Mouse (Mus musculus) midbrain, embryonic 15.5 days (tissue): Measurements from ENCODE around the gene Cnbd2. TPM values are rescaled to one million over a fixed set of nuclear protein-coding genes. Genes with fewer than 3 reads are reported as not detected.

Experiments
- ATAC-seq: fragments of 200-750 bp; cut with Nextera tagmentation; replicated peaks from 2 replicates; pipeline ENCODE4 v1.8.0; 2017; ENCODE audit warnings: moderate TSS enrichment
- H3K27ac ChIP-seq: fragments of 300-500 bp; sonication (generic); 2 replicates; pipeline ENCODE4 v1.5.1; 2015; ENCODE audit warnings: mild to moderate bottlenecking, inconsistent platforms
- H3K27me3 ChIP-seq: fragments of 300-500 bp; sonication (generic); replicated peaks from 2 replicates; pipeline ENCODE4 v1.6.1; 2015; ENCODE audit warnings: inconsistent platforms
- H3K36me3 ChIP-seq: fragments of 300-500 bp; sonication (generic); replicated peaks from 2 replicates; pipeline ENCODE4 v1.6.1; 2015; ENCODE audit warnings: inconsistent platforms
- H3K4me1 ChIP-seq: fragments of 300-500 bp; sonication (generic); 2 replicates; pipeline ENCODE4 v1.6.1; 2015; ENCODE audit warnings: inconsistent platforms
- H3K4me2 ChIP-seq: fragments of 300-500 bp; sonication (generic); 2 replicates; pipeline ENCODE4 v1.6.1; 2015; ENCODE audit warnings: inconsistent platforms, mild to moderate bottlenecking, moderate library complexity
- H3K4me3 ChIP-seq: fragments of 300-500 bp; sonication (generic); 2 replicates; pipeline ENCODE4 v1.5.1; 2015; ENCODE audit warnings: mild to moderate bottlenecking, inconsistent platforms
- H3K9ac ChIP-seq: fragments of 300-500 bp; sonication (generic); 2 replicates; pipeline ENCODE4 v1.6.1; 2015; ENCODE audit warnings: mild to moderate bottlenecking, inconsistent platforms
- H3K9me3 ChIP-seq: fragments of 300-500 bp; sonication (generic); 2 replicates; pipeline ENCODE4 v1.6.1; 2016; ENCODE audit warnings: inconsistent platforms
- WGBS: fragments of 180-500 bp; shearing (Covaris S2); methylation state at CpG from one replicate; pipeline ENCODE4 v1.1.7; 2015; ENCODE audit warnings: mixed read lengths; 5-methylcytosine and 5-hydroxymethylcytosine counted together
- microRNA-seq: library from miRNA; unstranded; fragments of <30 nt; microRNA quantifications from one replicate; pipeline ENCODE4, GENCODE M21; 2016
- polyA plus RNA-seq: library from polyadenylated mRNA; unstranded; fragments of >200 nt; fragmentation: Nextera tagmentation; extraction: Ambion mirVana; gene quantifications from 2 replicates; pipeline ENCODE4 v1.2.1, GENCODE M21; 2015

Cnbd2 gene
- polyA plus RNA-seq, 1 experiment from 2014 or later = 8.0 TPM

- Histone ChIP-seq H3K9ac (peak overlapping the region; percentile 83), H3K27ac (peak overlapping the region; percentile 96), H3K4me2 (peak overlapping the region; percentile 78), H3K4me1 (peaks cover 54% of the 10 kb centered on the region), H3K9me3 (no peaks in the 10 kb centered on the region), H3K36me3 (no peaks in the 10 kb centered on the region), H3K4me3 (peak overlapping the region; percentile 75), H3K27me3 (no peaks in the 10 kb centered on the region)
- peak; percentile 84 for ATAC-seq
- under 1% methylated on average over 36 of the region's 36 CpGs for WGBS
Measured at GRCm38 (mm10) chr2:156421381-156422110, 109.4 kb downstream of the Cnbd2 start.

- Histone ChIP-seq H3K4me3 (peak overlapping the region; percentile 75), H3K9ac (peak overlapping the region; percentile 83), H3K4me1 (peaks cover 54% of the 10 kb centered on the region), H3K27ac (peak overlapping the region; percentile 96), H3K36me3 (no peaks in the 10 kb centered on the region), H3K27me3 (no peaks in the 10 kb centered on the region), H3K9me3 (no peaks in the 10 kb centered on the region), H3K4me2 (peak overlapping the region; percentile 78)
- ATAC-seq = no peak
- WGBS = 9% methylated on average over 8 of the region's 8 CpGs
Measured at GRCm38 (mm10) chr2:156422631-156423030, 110.5 kb downstream of the Cnbd2 start.

- no peak for ATAC-seq
- no peaks in the 10 kb centered on the region for H3K27me3 ChIP-seq
- H3K9me3 ChIP-seq = no peaks in the 10 kb centered on the region
- no peaks in the 10 kb centered on the region for H3K36me3 ChIP-seq
- no peak overlapping the region; the same call in 1 of the 2 replicates for H3K9ac ChIP-seq
- H3K4me2 ChIP-seq = peak overlapping the region; percentile 78
- whole genome bisulfite sequencing = 86% methylated on average over 4 of the region's 4 CpGs
- peaks cover 54% of the 10 kb centered on the region for H3K4me1 ChIP-seq
- no peak overlapping the region for H3K27ac ChIP-seq
- no peak overlapping the region; the same call in 1 of the 2 replicates for H3K4me3 ChIP-seq
Measured at GRCm38 (mm10) chr2:156423672-156424071, 111.6 kb downstream of the Cnbd2 start.

Small RNAs within 50 kb of the gene (microRNA-seq; reads per million reads assigned to microRNA genes)
- gene Gm22758 (not detected), gene Gm22759 (not detected)

Other genes starting within 250 kb of the Cnbd2 start
- 7.6 and 8.0 TPM in 2 replicates for gene Spag4, start 247.1 kb upstream of the Cnbd2 start, polyA plus RNA-seq
- 27.5 and 29.6 TPM in 2 replicates for gene Cpne1, start 200.3 kb upstream of the Cnbd2 start, polyA plus RNA-seq
- 25.8 and 26.6 TPM in 2 replicates for gene Rbm12, start 200.3 kb upstream of the Cnbd2 start, polyA plus RNA-seq
- gene Gm28036, start 185.2 kb upstream of the Cnbd2 start, polyA plus RNA-seq = 15.6 and 20.9 TPM in 2 replicates
- gene Romo1, start 168.3 kb upstream of the Cnbd2 start, polyA plus RNA-seq = 377 and 400 TPM in 2 replicates
- 35.4 and 35.8 TPM in 2 replicates for gene Nfs1, start 168.1 kb upstream of the Cnbd2 start, polyA plus RNA-seq
- 427 and 448 TPM in 2 replicates for gene Rbm39, start 132.1 kb upstream of the Cnbd2 start, polyA plus RNA-seq
- gene Phf20, start 115.8 kb upstream of the Cnbd2 start, polyA plus RNA-seq = 113 and 119 TPM in 2 replicates
- 91.9 and 98.4 TPM in 2 replicates for gene Scand1, start 405 bp downstream of the Cnbd2 start, polyA plus RNA-seq
- gene Epb41l1, start 108.6 kb downstream of the Cnbd2 start, polyA plus RNA-seq = 15.6 and 19.6 TPM in 2 replicates
- 46.1 and 47.9 TPM in 2 replicates for gene Aar2, start 235.3 kb downstream of the Cnbd2 start, polyA plus RNA-seq